Mouse (Mus musculus) limb, embryonic 13.5 days (tissue): Measurements from ENCODE around the gene S1pr4. TPM values are rescaled to one million over a fixed set of nuclear protein-coding genes. Genes with fewer than 3 reads are reported as not detected.

Experiments
- ATAC-seq: fragments of 200-750 bp; cut with Nextera tagmentation; 2 replicates; pipeline ENCODE4 v1.8.0; 2017; ENCODE audit warnings: low read depth, moderate number of reproducible peaks, moderate TSS enrichment; ENCODE audit not compliant: low FRiP score
- H3K27ac ChIP-seq: fragments of 300-500 bp; sonication (generic); 2 replicates; pipeline ENCODE4 v1.5.1; 2015; ENCODE audit warnings: inconsistent platforms, mild to moderate bottlenecking, moderate library complexity
- H3K27me3 ChIP-seq: fragments of 300-500 bp; sonication (generic); 2 replicates; pipeline ENCODE4 v1.6.1; 2015; ENCODE audit warnings: mild to moderate bottlenecking, inconsistent platforms
- H3K36me3 ChIP-seq: fragments of 300-500 bp; sonication (generic); 2 replicates; pipeline ENCODE4 v1.6.1; 2015; ENCODE audit warnings: inconsistent platforms, mild to moderate bottlenecking, moderate library complexity
- H3K4me1 ChIP-seq: fragments of 300-500 bp; sonication (generic); 2 replicates; pipeline ENCODE4 v1.6.1; 2015; ENCODE audit warnings: inconsistent platforms
- H3K4me2 ChIP-seq: fragments of 300-500 bp; sonication (generic); replicated peaks from 2 replicates; pipeline ENCODE4 v1.6.1; 2015; ENCODE audit warnings: inconsistent platforms, mild to moderate bottlenecking, moderate library complexity
- H3K4me3 ChIP-seq: fragments of 300-500 bp; sonication (generic); 2 replicates; pipeline ENCODE4 v1.5.1; 2015; ENCODE audit warnings: moderate library complexity, mild to moderate bottlenecking, inconsistent platforms
- H3K9ac ChIP-seq: fragments of 300-500 bp; sonication (generic); 2 replicates; pipeline ENCODE4 v1.6.1; 2015; ENCODE audit warnings: mild to moderate bottlenecking, inconsistent platforms
- H3K9me3 ChIP-seq: fragments of 300-500 bp; sonication (generic); 2 replicates; pipeline ENCODE4 v1.6.1; 2016; ENCODE audit warnings: inconsistent platforms
- WGBS: fragments of 180-500 bp; shearing (Covaris S2); methylation state at CpG from one replicate; pipeline ENCODE4 v1.1.7; 2015; 5-methylcytosine and 5-hydroxymethylcytosine counted together
- polyA plus RNA-seq: library from polyadenylated mRNA; unstranded; fragments of >200 nt; fragmentation: Nextera tagmentation; extraction: Ambion mirVana; gene quantifications from 2 replicates; pipeline ENCODE4 v1.2.1, GENCODE M21; 2015

Gene S1pr4
- polyA plus RNA-seq, 1 experiment from 2014 or later = 0.53 TPM

DNA sequence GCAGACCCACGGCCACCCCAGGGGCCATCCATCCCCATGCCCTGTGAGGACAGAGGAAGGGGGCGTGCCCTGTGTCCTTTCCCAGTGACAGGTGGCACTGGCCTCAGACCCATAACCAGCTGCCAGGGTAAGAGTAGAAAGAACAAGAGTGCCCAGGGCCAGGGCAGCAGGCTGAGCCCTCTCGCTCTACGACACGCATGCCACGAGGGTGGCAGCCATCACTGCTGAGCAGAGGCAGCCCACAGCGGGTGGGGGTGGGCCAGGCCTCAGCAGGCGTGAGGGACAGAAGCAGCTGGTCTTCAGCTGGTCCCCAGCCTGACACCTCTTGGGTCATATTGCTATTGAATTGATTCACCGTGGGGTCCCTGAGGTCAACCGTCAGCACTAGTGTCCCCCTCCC, 13.4 kb downstream of the S1pr4 start:
- Histone ChIP-seq H3K36me3 (peaks cover 57% of the 10 kb centered on the region), H3K4me2 (no peak overlapping the region), H3K9ac (no peak overlapping the region), H3K27me3 (peaks cover 15% of the 10 kb centered on the region), H3K4me3 (no peak overlapping the region), H3K9me3 (no peaks in the 10 kb centered on the region), H3K27ac (no peak overlapping the region), H3K4me1 (0 out of 2 replicates have a peak, but pooled peaks cover 5% of the 10 kb centered on the region)
- WGBS = 83% methylated on average over 10 of the region's 10 CpGs
- ATAC-seq = no peak

DNA sequence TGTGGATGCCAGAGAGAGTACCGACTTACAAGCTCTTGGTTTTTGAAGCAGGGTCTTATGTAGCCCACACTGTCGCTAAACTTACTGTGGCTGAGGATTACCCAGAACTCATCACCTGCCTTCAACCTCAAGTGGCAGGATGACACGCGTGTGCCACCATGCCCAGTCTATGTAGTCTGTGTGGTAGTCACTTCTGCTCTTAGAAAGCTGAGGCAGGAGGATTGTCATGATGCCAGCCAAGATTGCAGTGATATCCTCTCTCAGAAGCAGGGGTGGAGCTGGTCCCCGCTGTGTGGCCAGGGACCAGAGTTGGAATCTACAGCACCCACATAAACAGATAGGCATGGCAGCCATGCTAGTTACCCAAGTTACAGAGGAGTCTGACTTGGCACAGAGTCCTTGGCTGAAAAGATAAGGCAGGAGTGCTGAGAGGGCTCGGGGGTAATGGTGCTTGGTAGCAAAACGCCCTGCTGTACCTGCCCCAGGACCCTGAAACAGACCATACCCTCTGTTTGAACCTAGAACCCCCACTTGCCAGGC, 14.4 kb downstream of the S1pr4 start:
- Histone ChIP-seq H3K4me1 (0 out of 2 replicates have a peak, but pooled peaks cover 5% of the 10 kb centered on the region), H3K9ac (no peak overlapping the region), H3K4me3 (no peak overlapping the region), H3K9me3 (no peaks in the 10 kb centered on the region), H3K27me3 (peaks cover 24% of the 10 kb centered on the region), H3K27ac (no peak overlapping the region), H3K4me2 (no peak overlapping the region), H3K36me3 (peaks cover 47% of the 10 kb centered on the region)
- no peak; the same call in 1 of the 2 replicates for ATAC-seq
- 71% methylated on average over 7 of the region's 7 CpGs for WGBS

DNA sequence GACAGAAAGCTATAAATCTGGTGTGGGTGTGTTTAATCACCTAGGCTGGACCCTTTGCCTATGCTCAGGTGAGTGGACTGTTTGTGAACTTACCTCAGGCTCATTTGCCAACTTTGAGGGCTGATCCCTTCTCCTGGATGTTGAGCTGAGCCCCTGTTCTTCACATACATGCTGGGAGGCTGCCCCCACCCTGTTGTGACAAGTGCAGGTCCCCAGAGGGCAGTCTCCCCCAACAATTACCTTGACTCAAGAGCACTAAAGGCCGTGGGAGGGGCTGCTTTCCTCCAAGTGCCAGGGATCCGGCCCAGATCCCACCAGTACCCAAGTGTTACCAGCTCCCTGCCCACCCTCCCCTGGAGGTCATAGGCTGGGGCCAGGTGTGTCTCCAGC, 14.9 kb downstream of the S1pr4 start:
- 14% methylated on average over 2 of the region's 2 CpGs for WGBS
- H3K4me2 ChIP-seq = no peak overlapping the region
- H3K9me3 ChIP-seq = no peaks in the 10 kb centered on the region
- peaks cover 42% of the 10 kb centered on the region for H3K36me3 ChIP-seq
- H3K27ac ChIP-seq = no peak overlapping the region
- peaks cover 29% of the 10 kb centered on the region for H3K27me3 ChIP-seq
- no peak overlapping the region for H3K4me3 ChIP-seq
- H3K9ac ChIP-seq = no peak overlapping the region
- no peak for ATAC-seq
- H3K4me1 ChIP-seq = 0 out of 2 replicates have a peak, but pooled peaks cover 5% of the 10 kb centered on the region

DNA sequence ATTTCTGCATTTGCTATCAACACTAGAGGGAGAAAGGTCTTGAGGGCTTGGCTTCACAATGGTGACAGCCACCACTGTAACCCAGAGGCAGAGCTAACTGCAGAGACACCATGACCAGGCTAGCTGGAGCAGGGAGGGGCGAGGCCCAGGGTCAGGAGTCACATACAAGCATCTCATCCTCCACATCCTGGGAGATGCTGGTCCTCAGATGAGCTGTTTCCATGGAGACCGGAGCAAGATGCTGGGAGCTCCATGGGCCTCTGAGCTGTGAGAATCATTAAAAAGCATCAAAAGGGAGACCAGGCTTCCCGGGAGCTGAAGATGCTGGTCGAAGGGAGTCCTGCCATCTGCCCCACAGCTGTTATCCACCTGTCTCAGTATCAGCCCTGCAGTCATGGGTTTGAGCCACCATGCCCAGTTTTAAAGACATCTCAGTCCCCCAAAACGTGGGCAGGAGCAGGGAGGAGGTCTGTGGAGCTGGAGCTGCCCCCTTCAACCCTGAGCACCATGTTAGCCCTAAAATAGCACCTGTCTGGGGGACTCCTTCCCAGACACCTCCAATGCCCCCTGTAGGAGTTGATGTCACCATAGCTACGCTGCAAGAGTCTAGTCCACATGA, 15.4 kb downstream of the S1pr4 start:
- peaks cover 33% of the 10 kb centered on the region for H3K27me3 ChIP-seq
- no peak overlapping the region for H3K27ac ChIP-seq
- 0 out of 2 replicates have a peak, but pooled peaks cover 5% of the 10 kb centered on the region for H3K4me1 ChIP-seq
- WGBS = 51% methylated on average over 6 of the region's 6 CpGs
- H3K9me3 ChIP-seq = no peaks in the 10 kb centered on the region
- no peak overlapping the region for H3K4me3 ChIP-seq
- peaks cover 37% of the 10 kb centered on the region for H3K36me3 ChIP-seq
- ATAC-seq = no peak
- no peak overlapping the region for H3K9ac ChIP-seq
- no peak overlapping the region for H3K4me2 ChIP-seq

DNA sequence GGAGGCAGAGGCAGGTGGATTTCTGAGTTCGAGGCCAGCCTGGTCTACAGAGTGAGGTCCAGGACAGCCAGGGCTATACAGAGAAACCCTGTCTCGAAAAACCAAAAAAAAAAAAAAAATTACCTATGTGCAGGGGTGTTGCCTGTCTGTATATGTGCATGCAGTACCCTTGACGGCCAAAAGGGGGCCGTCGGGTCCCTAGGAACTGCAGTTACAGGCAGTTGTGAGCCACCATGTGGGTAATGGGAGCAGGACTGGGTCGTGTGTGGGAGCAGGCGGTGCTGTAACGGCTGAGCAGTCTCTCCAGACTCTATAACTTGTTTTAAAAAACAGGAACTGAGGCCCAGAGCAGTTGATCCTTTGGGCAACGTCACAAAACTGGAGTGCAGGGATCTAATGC, 15.9 kb downstream of the S1pr4 start:
- Histone ChIP-seq H3K27me3 (peaks cover 34% of the 10 kb centered on the region), H3K36me3 (peaks cover 31% of the 10 kb centered on the region), H3K4me1 (0 out of 2 replicates have a peak, but pooled peaks cover 5% of the 10 kb centered on the region), H3K27ac (no peak overlapping the region), H3K9me3 (no peaks in the 10 kb centered on the region), H3K9ac (no peak overlapping the region), H3K4me3 (no peak overlapping the region), H3K4me2 (no peak overlapping the region)
- ATAC-seq = no peak
- WGBS = 22% methylated on average over 9 of the region's 9 CpGs

DNA sequence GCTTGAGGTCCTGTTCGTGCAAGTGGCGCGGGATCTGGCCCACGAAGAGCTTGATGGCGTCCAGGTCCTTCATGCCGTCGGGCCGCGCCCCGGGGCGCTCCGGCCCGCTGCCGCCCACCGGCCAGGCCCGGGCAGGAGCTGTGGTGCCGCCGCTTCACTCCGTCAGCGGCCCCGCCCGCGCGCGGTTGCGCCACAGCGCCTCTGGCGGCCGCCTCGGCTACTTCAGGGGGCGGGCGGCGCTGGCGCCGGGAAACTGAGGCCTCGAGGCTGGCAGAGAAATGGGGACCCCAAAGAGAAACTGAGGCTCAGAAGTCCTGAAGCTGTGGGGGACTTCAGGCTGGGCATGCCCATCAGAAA, 17.4 kb downstream of the S1pr4 start, which contains the start of gene Celf5:
Celf5 (minus strand) TSS at position 177 of the 357 bp plus-strand sequence.
- peak; percentile 33; the same call in 1 of the 2 replicates for ATAC-seq
- Histone ChIP-seq H3K4me1 (0 out of 2 replicates have a peak, but pooled peaks cover 6% of the 10 kb centered on the region), H3K36me3 (peaks cover 17% of the 10 kb centered on the region), H3K4me3 (peak within 1 kb of the TSS; percentile 51), H3K9me3 (no peaks in the 10 kb centered on the region), H3K27me3 (peaks cover 49% of the 10 kb centered on the region), H3K27ac (no peak within 1 kb of the TSS), H3K4me2 (peak within 1 kb of the TSS; percentile 83), H3K9ac (peak within 1 kb of the TSS; percentile 65)
- under 1% methylated on average over 35 of the region's 36 CpGs for WGBS

DNA sequence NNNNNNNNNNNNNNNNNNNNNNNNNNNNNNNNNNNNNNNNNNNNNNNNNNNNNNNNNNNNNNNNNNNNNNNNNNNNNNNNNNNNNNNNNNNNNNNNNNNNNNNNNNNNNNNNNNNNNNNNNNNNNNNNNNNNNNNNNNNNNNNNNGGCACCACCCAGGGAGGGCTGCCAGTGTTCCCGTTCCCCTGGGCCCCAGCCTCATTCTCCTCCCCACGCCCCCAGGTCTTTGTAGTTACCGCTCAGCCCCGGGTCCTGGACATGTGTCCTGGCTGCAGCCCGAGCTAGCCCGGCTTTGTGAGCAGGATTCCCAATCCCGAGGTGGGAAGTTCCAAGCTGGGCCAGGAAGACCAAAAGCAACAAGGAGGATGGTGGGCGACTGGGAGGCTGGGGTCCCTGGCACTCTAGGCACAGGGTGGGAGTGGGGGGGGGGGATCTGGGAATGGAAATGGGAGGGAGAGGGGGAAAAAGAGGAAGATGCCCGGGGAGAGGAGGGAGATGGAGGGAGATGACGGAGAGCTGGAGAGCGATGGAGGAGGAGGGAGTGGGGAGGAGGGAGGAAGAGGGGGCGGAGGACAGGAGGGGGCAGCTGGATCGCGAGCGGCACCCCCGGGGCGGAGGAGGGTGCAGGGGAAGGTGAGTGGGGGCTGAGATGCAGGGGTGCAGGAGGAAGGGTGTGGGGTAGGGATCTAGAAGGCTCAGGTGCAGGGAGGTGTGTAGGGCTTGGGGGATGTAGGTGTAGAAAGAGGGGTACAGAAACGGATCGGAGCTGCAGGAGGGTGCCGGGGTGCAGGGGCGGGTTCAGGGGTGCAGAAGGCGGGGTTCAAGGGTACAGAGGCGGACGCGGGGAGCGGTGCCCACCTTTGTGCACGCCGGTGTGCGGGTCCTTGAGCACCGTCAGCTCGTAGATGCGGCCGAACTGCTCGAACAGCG, 18.1 kb downstream of the S1pr4 start:
- Histone ChIP-seq H3K36me3 (peaks cover 10% of the 10 kb centered on the region), H3K9me3 (no peaks in the 10 kb centered on the region), H3K27ac (no peak overlapping the region), H3K4me3 (peak overlapping the region; percentile 51), H3K4me1 (0 out of 2 replicates have a peak, but pooled peaks cover 8% of the 10 kb centered on the region), H3K9ac (peak overlapping the region; percentile 65), H3K27me3 (peaks cover 55% of the 10 kb centered on the region), H3K4me2 (peak overlapping the region; percentile 83)
- ATAC-seq = no peak
- 4% methylated on average over 35 of the region's 35 CpGs for WGBS

DNA sequence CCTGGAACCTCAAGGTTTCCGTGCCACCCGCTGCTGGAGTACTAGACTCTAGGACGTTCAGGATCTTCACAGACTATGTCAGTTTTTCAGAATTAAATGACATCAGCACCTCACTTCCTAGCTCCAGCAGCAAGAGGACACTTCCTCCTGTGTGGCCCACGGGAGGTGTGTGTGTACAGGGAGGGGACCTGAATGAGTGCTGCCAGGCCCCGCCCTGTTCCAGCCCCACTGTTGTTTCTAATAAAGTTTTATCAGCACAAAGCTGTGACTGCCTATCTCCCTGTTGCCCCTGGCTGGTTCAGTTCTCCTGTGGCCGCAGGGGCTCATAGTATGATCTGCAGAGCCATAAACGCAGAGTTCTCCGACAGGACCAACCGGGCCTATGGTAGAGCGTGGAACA, 25.5 kb downstream of the S1pr4 start:
- no peaks in the 10 kb centered on the region for H3K36me3 ChIP-seq
- no peaks in the 10 kb centered on the region for H3K9me3 ChIP-seq
- H3K9ac ChIP-seq = no peak overlapping the region
- no peak overlapping the region for H3K4me2 ChIP-seq
- H3K27me3 ChIP-seq = peaks cover 96% of the 10 kb centered on the region
- ATAC-seq = no peak
- 77% methylated on average over 10 of the region's 10 CpGs for WGBS
- H3K4me1 ChIP-seq = peaks cover 11% of the 10 kb centered on the region
- no peak overlapping the region for H3K4me3 ChIP-seq
- H3K27ac ChIP-seq = no peak overlapping the region

DNA sequence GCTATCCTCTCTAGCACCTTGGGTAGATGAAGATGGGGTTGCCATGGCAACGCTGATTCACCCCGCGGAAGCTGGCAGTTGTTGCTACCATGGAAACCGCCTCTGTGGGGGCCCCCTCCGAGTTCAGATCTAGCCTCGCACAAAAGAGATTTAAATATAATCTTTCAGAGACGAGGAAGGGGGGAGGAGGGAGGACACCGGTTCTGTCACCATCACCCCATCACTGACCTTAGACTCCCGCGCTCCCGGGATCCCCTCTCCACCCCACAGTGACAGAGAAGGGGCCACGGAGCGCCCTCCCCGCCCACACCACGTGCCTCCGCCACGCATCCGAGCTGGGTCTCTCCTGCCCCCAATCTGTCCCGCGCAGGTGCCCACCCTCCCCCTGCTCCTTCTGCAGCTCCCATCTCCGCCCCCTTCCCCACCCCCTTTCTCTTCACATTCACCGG, 26.9 kb downstream of the S1pr4 start:
- H3K36me3 ChIP-seq = no peaks in the 10 kb centered on the region
- ATAC-seq = no peak
- H3K9ac ChIP-seq = no peak overlapping the region
- H3K27me3 ChIP-seq = peaks cover 100% of the 10 kb centered on the region
- H3K9me3 ChIP-seq = no peaks in the 10 kb centered on the region
- H3K4me3 ChIP-seq = peak overlapping the region; percentile 11
- no peak overlapping the region for H3K27ac ChIP-seq
- peak overlapping the region; percentile 21 for H3K4me2 ChIP-seq
- 2% methylated on average over 22 of the region's 22 CpGs for WGBS
- peaks cover 11% of the 10 kb centered on the region for H3K4me1 ChIP-seq

DNA sequence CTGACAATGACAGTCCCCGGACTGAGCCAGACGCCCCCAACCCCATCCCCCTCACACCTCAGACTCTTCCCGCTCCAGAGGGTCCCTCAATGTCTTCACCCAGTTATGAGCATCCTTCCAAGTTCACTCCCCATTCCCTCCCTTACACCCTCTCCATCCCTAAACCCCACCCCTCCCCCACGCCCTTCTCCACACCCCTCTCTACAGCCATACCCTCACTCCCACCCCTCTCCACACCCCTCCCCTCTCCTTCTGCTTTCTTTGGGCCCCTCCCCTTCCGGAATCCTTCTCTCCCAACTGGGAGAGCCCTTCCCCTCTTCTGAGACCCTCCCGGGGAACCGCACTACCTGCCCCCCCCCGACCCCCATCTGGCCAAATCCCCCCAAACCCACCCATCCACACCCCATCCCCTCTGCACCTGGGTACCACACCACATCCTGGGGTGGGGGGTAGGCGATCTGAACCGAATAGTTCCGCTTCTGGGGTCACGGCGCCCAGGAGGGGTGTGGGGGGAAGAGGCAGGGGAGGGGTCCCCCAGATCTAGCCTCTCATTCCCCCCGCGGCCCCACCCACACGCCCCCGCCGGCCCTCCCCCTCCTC, 27.4 kb downstream of the S1pr4 start:
- no peak for ATAC-seq
- Histone ChIP-seq H3K4me3 (peak overlapping the region; percentile 11; the same call in 1 of the 2 replicates), H3K9ac (no peak overlapping the region), H3K9me3 (no peaks in the 10 kb centered on the region), H3K27me3 (peaks cover 100% of the 10 kb centered on the region), H3K27ac (no peak overlapping the region), H3K4me2 (peak overlapping the region; percentile 21; the same call in 1 of the 2 replicates), H3K4me1 (peaks cover 11% of the 10 kb centered on the region), H3K36me3 (no peaks in the 10 kb centered on the region)
- WGBS = 8% methylated on average over 15 of the region's 18 CpGs

DNA sequence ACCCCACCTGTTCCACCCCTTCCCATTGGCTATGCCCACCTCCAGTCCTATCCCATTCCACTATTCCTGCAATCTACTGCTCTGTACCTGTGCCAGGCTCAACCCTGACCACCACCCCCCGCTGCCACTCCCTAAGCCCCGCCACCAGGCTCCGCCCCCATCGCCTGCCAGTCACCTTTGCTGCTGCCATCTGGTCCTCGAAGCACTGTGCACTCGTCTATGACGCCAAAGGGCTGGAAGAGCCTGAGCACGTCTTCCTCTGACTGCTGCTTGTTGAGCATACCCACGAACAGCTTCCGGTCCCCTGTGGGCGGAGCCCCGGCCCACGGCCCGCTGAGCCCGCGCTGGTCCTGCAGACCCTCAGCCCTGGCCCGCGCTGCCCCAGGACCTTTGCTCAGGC, 29.5 kb downstream of the S1pr4 start:
- 48% methylated on average over 18 of the region's 18 CpGs for WGBS
- H3K27me3 ChIP-seq = peaks cover 100% of the 10 kb centered on the region
- no peak for ATAC-seq

More for the DNA sequence above, 29.5 kb downstream of the S1pr4 start:
- Histone ChIP-seq H3K36me3 (no peaks in the 10 kb centered on the region), H3K4me2 (no peak overlapping the region), H3K27ac (no peak overlapping the region), H3K9ac (no peak overlapping the region), H3K4me3 (no peak overlapping the region), H3K4me1 (peaks cover 8% of the 10 kb centered on the region), H3K9me3 (no peaks in the 10 kb centered on the region)
